Mouse (Mus musculus): ENCODE data around the gene Adamts2. TPM values are rescaled to one million over a fixed set of nuclear protein-coding genes. Genes with fewer than 3 reads are reported as not detected.

Adamts2 gene
- total RNA-seq, 2 experiments from 2014 or later, result 9.9 to 12.1 TPM

DNA sequence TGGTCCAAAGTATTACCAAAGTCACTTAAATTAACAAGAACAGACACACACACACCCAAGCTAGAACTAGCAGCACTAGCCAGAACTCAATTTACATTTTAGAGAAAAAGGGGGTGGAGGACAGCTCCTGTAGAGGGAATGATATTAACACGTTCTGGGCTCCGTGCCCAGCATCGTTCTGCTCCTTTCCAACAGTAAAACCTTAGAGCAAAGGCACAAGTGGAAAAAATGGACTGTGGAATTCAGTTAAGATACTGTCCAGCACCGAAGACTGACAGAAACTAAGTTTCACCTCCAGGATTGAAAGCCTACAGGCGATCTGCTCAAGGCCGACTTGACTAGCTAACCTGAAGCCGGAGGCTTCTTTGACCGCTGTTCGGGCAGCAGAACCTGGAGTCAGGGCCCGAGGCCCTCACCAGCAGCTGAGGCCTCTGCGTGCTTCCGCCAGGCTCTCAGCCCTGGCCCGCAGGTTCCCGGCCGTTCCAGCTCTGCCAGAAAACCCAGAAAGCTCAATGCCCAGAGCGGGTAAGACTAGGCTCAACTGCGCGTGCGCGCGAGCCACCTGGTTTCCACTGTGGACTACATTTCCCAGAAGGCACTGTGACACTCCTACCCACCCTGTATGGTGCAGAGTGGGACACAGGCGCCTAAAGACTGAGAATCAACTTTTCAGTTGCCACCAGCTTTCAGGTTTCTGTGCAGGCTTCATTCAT is 239.3 kb downstream of the Adamts2 start, which contains the start of gene Zfp879:
Zfp879 (minus strand) TSS at position 530 of the 713 bp plus-strand sequence.
- peak; percentile 97 to 98 for DNase-seq (ENCODE audit: low spot score in 2 of 2)

GRCm38 (mm10) chr11:50845951-50846350 is 244.1 kb downstream of the Adamts2 start:
- DNase-seq (ENCODE audit: low spot score in 2 of 2), result no peak

DNA sequence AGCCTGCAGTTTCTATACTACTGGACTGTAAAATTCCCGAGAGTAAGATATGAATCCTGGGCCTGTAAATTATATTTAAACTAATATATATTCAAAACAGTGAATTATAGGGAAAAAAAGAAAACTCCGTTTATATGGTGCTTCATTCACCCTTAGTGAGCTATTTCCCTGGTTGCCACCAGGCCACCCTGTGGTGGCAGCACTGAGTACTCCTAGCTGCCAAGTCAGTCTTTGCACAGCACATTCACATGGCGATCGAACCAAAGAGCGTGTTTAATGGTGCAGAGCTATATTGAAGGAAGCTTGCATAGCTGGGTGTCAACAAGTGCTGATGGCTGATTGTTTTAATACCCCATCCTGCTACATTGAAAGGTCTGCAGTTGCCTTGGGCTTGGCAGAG is 245.2 kb downstream of the Adamts2 start:
- DNase-seq (ENCODE audit: low spot score in 2 of 2), result peak in 1 of 2 experiments; percentile 5

GRCm38 (mm10) chr11:50848520-50849137 is 246.7 kb downstream of the Adamts2 start:
- no peak for DNase-seq (ENCODE audit: low spot score in 2 of 2)

- no peak for DNase-seq (ENCODE audit: low spot score in 2 of 2)
Measured at GRCm38 (mm10) chr11:50849310-50849709, 247.4 kb downstream of the Adamts2 start.

- no peak for DNase-seq (ENCODE audit: low spot score in 2 of 2)
Measured at GRCm38 (mm10) chr11:50850177-50850735, 248.4 kb downstream of the Adamts2 start, which contains the start of gene Grm6. TSS of gene Grm6 (plus strand) at chr11:50850685.

DNA sequence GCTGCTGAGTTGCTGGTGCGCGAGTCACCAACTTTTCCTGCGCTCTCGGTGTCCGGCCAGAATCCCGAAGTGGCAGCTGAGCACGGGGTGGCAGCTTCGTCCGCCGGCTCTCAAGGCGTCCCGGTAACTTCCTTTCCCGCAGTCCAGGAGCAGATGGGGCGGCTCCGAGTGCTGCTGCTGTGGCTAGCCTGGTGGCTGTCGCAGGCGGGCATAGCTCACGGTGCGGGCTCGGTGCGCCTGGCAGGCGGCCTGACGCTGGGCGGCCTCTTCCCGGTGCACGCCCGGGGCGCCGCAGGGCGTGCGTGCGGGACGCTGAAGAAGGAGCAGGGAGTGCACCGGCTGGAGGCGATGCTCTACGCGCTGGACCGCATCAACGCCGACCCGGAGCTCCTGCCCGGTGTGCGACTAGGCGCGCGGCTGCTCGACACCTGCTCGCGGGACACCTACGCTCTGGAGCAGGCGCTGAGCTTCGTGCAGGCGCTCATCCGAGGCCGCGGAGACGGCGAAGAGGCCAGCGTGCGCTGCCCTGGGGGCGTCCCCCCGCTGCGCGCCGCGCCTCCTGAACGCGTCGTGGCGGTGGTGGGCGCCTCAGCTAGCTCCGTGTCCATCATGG is 249.2 kb downstream of the Adamts2 start:
- DNase-seq (ENCODE audit: low spot score in 2 of 2), result peak; percentile 6 to 17

Other genes with a start within 250 kb of the Adamts2 start
- under 1 TPM in 1 of 2 experiments, not detected in 1; 0.93 TPM for gene Cby3, start 247.6 kb upstream of the Adamts2 start, total RNA-seq (2021)
- 100 to 1,000 TPM; 257 to 271 TPM for gene Hnrnph1, start 225.1 kb upstream of the Adamts2 start, total RNA-seq (2021)
- gene Rufy1, start 171.0 kb upstream of the Adamts2 start, total RNA-seq (2021), result 10 to 100 TPM; 29.2 to 30.3 TPM
- gene Zfp354c, start 225.6 kb downstream of the Adamts2 start, total RNA-seq (2021), result 10 to 100 TPM; 45.4 to 47.2 TPM
- 1 to 10 TPM; 2.5 to 3.1 TPM for gene Zfp879, start 239.5 kb downstream of the Adamts2 start, total RNA-seq (2021)
- gene Grm6, start 248.6 kb downstream of the Adamts2 start, total RNA-seq (2021), result not detected

Data from left cerebral cortex, adult 18-20 months (tissue).